Mouse (Mus musculus) macrophage (primary cell): ENCODE measurements at regions not wholly inside any gene's neighbourhood (a gene's known extent, or its start where the extent isn't known, plus 50 kb on each side); places are given as distances from the start of the nearest gene placed in this dataset.

Source experiments
- H3K27ac ChIP-seq: fragments of 350-480 bp; formaldehyde crosslinking; 2 replicates; pipeline ENCODE4 v1.9.0; 2021
- H3K36me3 ChIP-seq: fragments of 350-480 bp; formaldehyde crosslinking; 2 replicates; pipeline ENCODE4 v1.9.0; 2021; ENCODE audit errors: inconsistent target
- H3K4me3 ChIP-seq: fragments of 350-480 bp; formaldehyde crosslinking; 2 replicates; pipeline ENCODE4 v1.9.0; 2021; ENCODE audit errors: inconsistent target
- H3K79me2 ChIP-seq: fragments of 350-480 bp; formaldehyde crosslinking; 2 replicates; pipeline ENCODE4 v1.9.0; 2021; ENCODE audit errors: inconsistent target
- WGBS: methylation state at CpG from one replicate; pipeline ENCODE4 v1.1.7; 2026; ENCODE audit warnings: inconsistent platforms; ENCODE audit not compliant: missing documents; 5-methylcytosine and 5-hydroxymethylcytosine counted together

DNA sequence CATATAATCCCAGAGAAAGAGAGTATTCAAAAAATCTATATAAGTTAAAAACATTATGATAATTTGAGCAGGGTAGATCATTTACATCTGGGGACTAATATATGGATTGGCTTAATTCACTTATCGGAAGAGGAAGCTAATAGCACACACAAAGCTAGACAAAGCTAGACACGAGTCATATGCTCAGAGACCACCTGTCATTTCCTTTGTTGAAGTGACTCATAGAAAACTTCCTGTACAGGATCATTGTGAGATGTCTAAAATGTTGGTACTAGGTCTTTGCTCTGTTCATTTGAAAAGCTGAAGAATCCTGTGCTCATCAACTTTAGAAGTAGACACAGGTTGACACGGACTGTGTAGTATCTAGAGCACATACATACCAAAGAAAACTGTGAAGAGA is 101.5 kb downstream of the Ndfip2 start:
- Histone ChIP-seq H3K4me3 (no peak overlapping the region), H3K79me2 (no peaks in the 10 kb centered on the region), H3K27ac (no peak overlapping the region), H3K36me3 (no peaks in the 10 kb centered on the region)
- 64% methylated on average over 3 of the region's 3 CpGs for WGBS
